Mouse (Mus musculus) intestine, embryonic 15.5 days (tissue): ENCODE results near the gene Rprm. TPM values are rescaled to one million over a fixed set of nuclear protein-coding genes. Genes with fewer than 3 reads are reported as not detected.

ENCODE experiments used
- ATAC-seq: fragments of 200-750 bp; cut with Nextera tagmentation; 2 replicates; pipeline ENCODE4 v1.8.0; 2017; ENCODE audit warnings: moderate TSS enrichment, moderate library complexity
- H3K27ac ChIP-seq: fragments of 300-500 bp; sonication (generic); 2 replicates; pipeline ENCODE4 v1.5.1; 2015; ENCODE audit warnings: mild to moderate bottlenecking, inconsistent platforms
- H3K27me3 ChIP-seq: fragments of 300-500 bp; sonication (generic); replicated peaks from 2 replicates; pipeline ENCODE4 v1.6.1; 2015; ENCODE audit warnings: inconsistent platforms
- H3K36me3 ChIP-seq: fragments of 300-500 bp; sonication (generic); 2 replicates; pipeline ENCODE4 v1.6.1; 2015; ENCODE audit warnings: inconsistent platforms
- H3K4me1 ChIP-seq: fragments of 300-500 bp; sonication (generic); replicated peaks from 2 replicates; pipeline ENCODE4 v1.6.1; 2015; ENCODE audit warnings: inconsistent platforms
- H3K4me2 ChIP-seq: fragments of 300-500 bp; sonication (generic); replicated peaks from 2 replicates; pipeline ENCODE4 v1.6.1; 2015; ENCODE audit warnings: mild to moderate bottlenecking, inconsistent platforms
- H3K4me3 ChIP-seq: fragments of 300-500 bp; sonication (generic); replicated peaks from 2 replicates; pipeline ENCODE4 v1.5.1; 2015; ENCODE audit warnings: inconsistent platforms
- H3K9ac ChIP-seq: fragments of 300-500 bp; sonication (generic); 2 replicates; pipeline ENCODE4 v1.6.1; 2015; ENCODE audit warnings: inconsistent platforms
- H3K9me3 ChIP-seq: fragments of 300-500 bp; sonication (generic); 2 replicates; pipeline ENCODE4 v1.6.1; 2016; ENCODE audit warnings: inconsistent platforms
- WGBS: fragments of 180-500 bp; shearing (Covaris S2); methylation state at CpG from one replicate; pipeline ENCODE4 v1.1.7; 2015; 5-methylcytosine and 5-hydroxymethylcytosine counted together
- polyA plus RNA-seq: library from polyadenylated mRNA; unstranded; fragments of >200 nt; fragmentation: Nextera tagmentation; extraction: Ambion mirVana; gene quantifications from 2 replicates; pipeline ENCODE4 v1.2.1, GENCODE M21; 2015

Gene Rprm
- polyA plus RNA-seq, 1 experiment from 2014 or later, result 6.6 TPM

DNA sequence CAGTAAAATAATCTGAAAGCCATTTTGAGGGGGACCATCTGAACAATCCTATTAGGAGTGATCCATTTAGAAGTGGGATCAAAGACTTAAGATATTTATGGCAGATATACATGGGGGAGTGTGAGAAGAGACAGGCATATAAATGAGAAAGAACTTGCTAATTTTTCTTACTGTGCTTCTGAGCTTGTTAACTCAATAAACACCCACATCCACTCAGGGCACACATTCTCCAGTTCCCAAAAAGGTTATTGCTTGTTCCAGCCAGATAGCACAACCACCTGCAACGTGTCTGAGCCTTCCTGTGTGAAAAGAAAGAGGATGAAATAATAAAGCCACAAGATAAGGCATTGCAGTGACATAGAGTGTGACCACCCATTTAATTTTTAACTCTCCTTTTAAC, 22.9 kb downstream of the Rprm start:
- no peak overlapping the region for H3K4me3 ChIP-seq

GRCm38 (mm10) chr2:54061039-54061438, 24.3 kb downstream of the Rprm start:
- Histone ChIP-seq H3K4me1 (no peaks in the 10 kb centered on the region), H3K4me2 (no peak overlapping the region), H3K4me3 (no peak overlapping the region), H3K27ac (no peak overlapping the region), H3K36me3 (no peaks in the 10 kb centered on the region), H3K9me3 (no peaks in the 10 kb centered on the region), H3K9ac (no peak overlapping the region), H3K27me3 (no peaks in the 10 kb centered on the region)
- ATAC-seq, result no peak

More for the DNA sequence above, 22.9 kb downstream of the Rprm start:
- no peaks in the 10 kb centered on the region for H3K27me3 ChIP-seq
- no peaks in the 10 kb centered on the region for H3K4me1 ChIP-seq
- ATAC-seq, result no peak
- WGBS, result 17% methylated on average over 1 of the region's 1 CpGs
- no peak overlapping the region for H3K4me2 ChIP-seq
- H3K9ac ChIP-seq, result no peak overlapping the region
- H3K27ac ChIP-seq, result no peak overlapping the region
- no peaks in the 10 kb centered on the region for H3K36me3 ChIP-seq
- H3K9me3 ChIP-seq, result no peaks in the 10 kb centered on the region
